Mouse (Mus musculus) midbrain, postnatal 0 days (tissue): ENCODE data around the gene Zfpm1. TPM values are rescaled to one million over a fixed set of nuclear protein-coding genes. Genes with fewer than 3 reads are reported as not detected.

Source experiments
- ATAC-seq: fragments of 200-750 bp; cut with Nextera tagmentation; 2 replicates; pipeline ENCODE4 v1.8.0; 2017; ENCODE audit warnings: moderate number of reproducible peaks, mild to moderate bottlenecking, moderate TSS enrichment, moderate library complexity; ENCODE audit not compliant: low FRiP score
- DNase-seq: peaks from one replicate; pipeline ENCODE4 v3.0.0-alpha.2; 2015; ENCODE audit warnings: low spot score
- H3K27ac ChIP-seq: fragments of 300-500 bp; sonication (generic); 2 replicates; pipeline ENCODE4 v1.5.1; 2014; ENCODE audit warnings: low read depth, mild to moderate bottlenecking, low read length, mixed read lengths
- H3K27me3 ChIP-seq: fragments of 300-500 bp; sonication (generic); 2 replicates; pipeline ENCODE4 v1.6.1; 2014; ENCODE audit warnings: low read length, control low read depth, mixed read lengths; ENCODE audit not compliant: insufficient read depth
- H3K36me3 ChIP-seq: fragments of 300-500 bp; sonication (generic); 2 replicates; pipeline ENCODE4 v1.6.1; 2014; ENCODE audit warnings: low read length, control low read depth, mixed read lengths; ENCODE audit not compliant: insufficient read depth
- H3K4me1 ChIP-seq: fragments of 300-500 bp; sonication (generic); 2 replicates; pipeline ENCODE4 v1.6.1; 2014; ENCODE audit warnings: mild to moderate bottlenecking, control low read depth, antibody characterized with exemption, low read length, mixed read lengths; ENCODE audit not compliant: insufficient read depth
- H3K4me2 ChIP-seq: fragments of 300-500 bp; sonication (generic); 2 replicates; pipeline ENCODE4 v1.6.1; 2014; ENCODE audit warnings: low read depth, mild to moderate bottlenecking, low read length, mixed read lengths; ENCODE audit not compliant: poor library complexity, severe bottlenecking
- H3K4me3 ChIP-seq: fragments of 300-500 bp; sonication (generic); 2 replicates; pipeline ENCODE4 v1.5.1; 2014; ENCODE audit warnings: low read depth, mild to moderate bottlenecking, low read length, moderate library complexity
- H3K9ac ChIP-seq: fragments of 300-500 bp; sonication (generic); replicated peaks from 2 replicates; pipeline ENCODE4 v1.6.1; 2014; ENCODE audit warnings: mild to moderate bottlenecking, low read length, moderate library complexity, mixed read lengths; ENCODE audit not compliant: poor library complexity, severe bottlenecking
- H3K9me3 ChIP-seq: fragments of 300-500 bp; sonication (generic); 2 replicates; pipeline ENCODE4 v1.6.1; 2016; ENCODE audit warnings: low read length, control low read depth
- CTCF ChIP-seq: IDR thresholded peaks from 2 replicates; pipeline ENCODE4 v1.5.1; 2016; ENCODE audit warnings: antibody characterized with exemption, mild to moderate bottlenecking
- WGBS: fragments of 180-500 bp; shearing (Covaris S2); extraction: QIAGEN DNeasy Blood & Tissue Kit; methylation state at CpG from one replicate; pipeline ENCODE4 v1.1.7; 2014; 5-methylcytosine and 5-hydroxymethylcytosine counted together
- polyA plus RNA-seq: library from polyadenylated mRNA; unstranded; fragments of >200 nt; fragmentation: Nextera tagmentation; extraction: Ambion mirVana; gene quantifications from 2 replicates; pipeline ENCODE4 v1.2.1, GENCODE M21; 2015
- total RNA-seq: library from RNA; depleted of rRNA; stranded (reverse); fragments of >200 nt; gene quantifications from 2 replicates; pipeline ENCODE4 v1.2.3, GENCODE M21; 2014

The Zfpm1 gene
- total and polyA plus RNA-seq, 2 experiments from 2014 or later = 1.2 to 28.6 TPM

DNA sequence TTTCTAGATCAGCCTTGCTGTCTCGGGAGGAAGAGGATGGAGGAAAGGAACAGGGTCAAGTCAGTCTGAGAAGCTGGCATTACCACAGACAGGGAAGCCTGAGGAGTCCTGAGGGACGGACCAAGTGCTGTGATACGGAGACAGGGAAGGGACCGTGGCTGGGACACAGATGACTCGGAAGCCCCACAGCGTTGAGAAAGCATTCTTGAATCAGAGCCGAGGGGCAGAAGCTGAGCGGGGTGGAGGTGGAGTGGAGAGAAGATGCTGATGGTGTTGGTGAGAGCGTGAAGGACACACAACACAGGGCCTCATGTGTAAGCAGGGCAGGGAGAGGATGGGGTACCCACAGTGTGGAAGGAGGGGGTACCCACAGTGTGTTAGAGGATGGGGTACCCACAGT is 13.4 kb downstream of the Zfpm1 start:
- no peak for TF ChIP-seq CTCF
- no peaks in the 10 kb centered on the region for H3K4me1 ChIP-seq
- H3K9ac ChIP-seq = no peak overlapping the region
- no peak overlapping the region for H3K4me2 ChIP-seq
- no peaks in the 10 kb centered on the region for H3K27me3 ChIP-seq
- no peak for ATAC-seq
- no peak for DNase-seq
- 49% methylated on average over 9 of the region's 9 CpGs for WGBS
- H3K36me3 ChIP-seq = no peaks in the 10 kb centered on the region
- no peak overlapping the region for H3K27ac ChIP-seq
- no peak overlapping the region for H3K4me3 ChIP-seq
- no peaks in the 10 kb centered on the region for H3K9me3 ChIP-seq

DNA sequence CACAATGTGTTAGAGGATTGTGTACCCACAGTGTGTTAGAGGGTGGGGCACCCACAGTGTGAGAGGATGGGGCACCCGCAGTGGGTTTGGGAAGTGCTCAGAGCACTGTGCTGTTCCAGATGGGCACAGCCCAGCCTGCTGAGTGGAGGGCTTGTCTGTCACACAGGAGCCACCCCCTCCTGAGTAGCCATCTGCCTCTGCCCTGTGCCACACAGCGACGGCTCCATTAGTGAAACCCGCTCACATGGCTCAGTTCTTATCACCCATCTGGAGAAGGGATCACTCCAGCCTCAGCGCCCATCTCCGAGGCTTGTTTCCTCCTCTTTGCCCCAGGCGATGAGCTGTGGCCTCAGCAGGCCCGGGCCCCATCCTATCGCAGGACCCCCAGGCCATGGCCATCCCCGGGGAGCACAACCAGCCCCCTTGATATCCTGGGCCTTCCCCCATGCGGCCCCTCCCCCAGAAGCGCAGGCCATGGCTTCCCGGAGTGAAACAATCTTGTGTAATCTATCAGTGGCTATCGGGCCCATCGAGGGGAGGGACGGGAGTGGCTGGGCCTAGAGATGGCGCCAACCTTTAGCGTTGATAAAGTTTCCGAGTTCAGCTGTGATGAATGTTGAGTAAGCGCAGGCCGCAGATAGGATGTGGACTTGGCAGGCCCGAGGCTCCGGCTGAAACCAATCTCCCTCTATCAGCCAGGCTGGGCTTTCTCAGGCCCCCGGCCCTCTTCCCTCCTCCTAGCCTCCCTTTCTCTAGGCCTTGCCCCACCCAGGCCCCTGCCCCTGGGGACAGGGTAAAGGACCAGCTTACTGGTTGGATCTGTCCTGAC is 14.4 kb downstream of the Zfpm1 start:
- 0 out of 2 replicates have a peak overlapping the region, but pooled peaks have one; percentile 30 for H3K9ac ChIP-seq
- H3K27me3 ChIP-seq = no peaks in the 10 kb centered on the region
- no peak for ATAC-seq
- TF ChIP-seq CTCF = no peak
- no peaks in the 10 kb centered on the region for H3K9me3 ChIP-seq
- no peak overlapping the region for H3K4me3 ChIP-seq
- 45% methylated on average over 24 of the region's 24 CpGs for WGBS
- no peak overlapping the region for H3K4me2 ChIP-seq
- no peak overlapping the region for H3K27ac ChIP-seq
- peak; percentile 72 for DNase-seq
- no peaks in the 10 kb centered on the region for H3K36me3 ChIP-seq
- no peaks in the 10 kb centered on the region for H3K4me1 ChIP-seq

DNA sequence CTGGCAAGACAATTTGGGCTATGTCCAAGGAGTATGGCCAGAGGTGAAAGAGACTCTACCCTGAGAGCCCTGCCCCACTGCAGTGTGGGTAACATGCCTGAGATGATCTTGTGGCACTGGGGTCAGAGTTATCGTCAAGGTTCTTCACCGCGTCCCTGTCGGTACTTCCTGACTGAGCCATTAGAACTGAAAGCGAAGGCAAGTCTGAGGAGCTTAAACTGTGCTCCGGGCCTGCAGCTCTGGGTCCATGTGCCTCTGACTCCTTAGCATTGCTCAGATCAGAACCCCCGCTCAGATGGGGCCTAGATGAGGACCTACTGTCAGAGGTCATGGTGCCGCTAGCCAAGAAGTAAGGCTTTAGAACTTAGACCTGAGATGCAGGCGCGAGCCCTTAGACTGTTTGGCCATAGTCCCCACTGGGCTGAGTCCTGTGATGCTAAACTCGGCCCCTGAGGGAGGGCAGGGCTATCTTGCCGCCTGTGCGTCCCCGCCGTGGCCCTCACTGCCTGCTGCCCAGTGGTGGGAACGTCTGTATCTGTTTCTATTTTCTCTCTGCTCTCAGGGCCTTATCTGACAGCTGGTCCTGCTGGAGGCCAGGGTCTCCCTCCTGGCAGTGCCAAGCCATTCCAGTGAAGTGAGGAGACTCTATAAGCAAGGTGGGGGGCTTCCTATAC is 17.8 kb downstream of the Zfpm1 start:
- no peaks in the 10 kb centered on the region for H3K4me1 ChIP-seq
- no peak overlapping the region for H3K4me3 ChIP-seq
- WGBS = 70% methylated on average over 16 of the region's 16 CpGs
- no peak overlapping the region for H3K9ac ChIP-seq
- no peaks in the 10 kb centered on the region for H3K27me3 ChIP-seq
- no peak overlapping the region for H3K27ac ChIP-seq
- no peak for TF ChIP-seq CTCF
- ATAC-seq = no peak
- no peaks in the 10 kb centered on the region for H3K36me3 ChIP-seq
- no peaks in the 10 kb centered on the region for H3K9me3 ChIP-seq
- no peak overlapping the region for H3K4me2 ChIP-seq
- DNase-seq = no peak

DNA sequence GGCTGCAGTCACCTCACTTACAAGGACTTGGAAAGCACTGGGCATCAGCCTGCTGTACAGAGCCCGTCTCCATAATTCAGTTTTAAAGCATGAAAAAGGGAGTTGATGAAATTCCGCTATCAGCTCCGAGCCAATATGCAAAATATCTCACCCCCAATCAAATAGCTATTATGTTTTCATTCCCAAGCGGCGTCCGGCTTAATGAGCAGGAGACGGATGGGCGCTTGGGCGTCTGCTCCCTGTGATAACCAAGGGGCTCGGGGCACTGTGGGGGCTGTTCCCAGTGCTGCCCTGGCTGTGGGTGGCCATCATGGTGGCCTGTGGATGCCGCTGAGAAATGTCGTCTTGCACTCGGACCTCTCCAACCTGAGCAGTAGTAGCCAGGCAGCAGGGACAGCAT is 19.1 kb downstream of the Zfpm1 start:
- Histone ChIP-seq H3K4me1 (no peaks in the 10 kb centered on the region), H3K9ac (no peak overlapping the region), H3K36me3 (no peaks in the 10 kb centered on the region), H3K9me3 (no peaks in the 10 kb centered on the region), H3K4me2 (no peak overlapping the region), H3K27ac (no peak overlapping the region), H3K4me3 (no peak overlapping the region), H3K27me3 (no peaks in the 10 kb centered on the region)
- DNase-seq (no peak), ATAC-seq (no peak)
- WGBS = 60% methylated on average over 13 of the region's 13 CpGs
- TF ChIP-seq CTCF = no peak

DNA sequence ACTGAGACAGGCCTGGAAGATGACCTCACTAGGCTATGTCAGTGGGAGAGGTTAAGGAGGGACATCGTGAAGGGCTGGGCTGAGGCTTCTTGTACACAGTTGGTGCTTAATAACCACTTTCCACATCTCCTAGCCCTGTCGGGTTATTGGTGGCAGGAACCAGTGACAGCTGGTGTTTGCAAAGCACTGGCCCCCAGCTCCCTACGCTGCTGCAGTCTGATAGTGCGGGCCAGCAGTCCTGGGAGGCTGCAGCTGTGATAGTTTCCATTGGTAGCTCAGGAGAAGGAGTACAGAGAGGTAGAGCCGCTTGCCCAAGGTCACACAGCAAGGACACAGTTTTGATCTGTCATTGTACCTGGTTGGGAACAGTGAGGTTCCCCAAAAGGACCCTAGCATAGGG is 19.9 kb downstream of the Zfpm1 start:
- no peak overlapping the region for H3K4me3 ChIP-seq
- no peak overlapping the region for H3K27ac ChIP-seq
- no peaks in the 10 kb centered on the region for H3K36me3 ChIP-seq
- 0 out of 2 replicates have a peak overlapping the region, but pooled peaks have one; percentile 24 for H3K9ac ChIP-seq
- H3K4me2 ChIP-seq = no peak overlapping the region
- no peak for ATAC-seq
- H3K27me3 ChIP-seq = no peaks in the 10 kb centered on the region
- no peaks in the 10 kb centered on the region for H3K4me1 ChIP-seq
- WGBS = 81% methylated on average over 5 of the region's 5 CpGs
- DNase-seq = no peak
- TF ChIP-seq CTCF = no peak
- no peaks in the 10 kb centered on the region for H3K9me3 ChIP-seq

DNA sequence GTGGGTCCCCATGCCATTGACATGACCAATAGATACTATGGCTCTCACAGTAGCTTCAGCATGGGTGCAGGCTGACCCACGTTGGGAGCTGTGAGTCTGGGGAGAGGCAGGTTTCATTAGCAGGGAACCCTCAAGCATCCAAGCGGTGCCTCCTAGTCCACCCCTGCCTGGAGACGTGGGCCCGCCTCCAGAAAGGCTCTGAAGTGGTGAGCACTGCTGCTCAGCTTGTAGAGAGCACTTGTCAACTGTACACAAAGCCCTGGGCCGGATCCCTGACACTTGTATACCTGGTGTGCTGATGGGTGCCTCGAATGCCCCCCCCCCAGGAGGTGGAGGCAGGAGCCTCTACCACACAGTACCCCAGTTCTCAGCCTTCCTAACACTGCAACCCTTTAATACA is 21.5 kb downstream of the Zfpm1 start:
- H3K9me3 ChIP-seq = no peaks in the 10 kb centered on the region
- no peak overlapping the region for H3K4me3 ChIP-seq
- DNase-seq (no peak), ATAC-seq (no peak)
- WGBS = 72% methylated on average over 6 of the region's 6 CpGs
- no peaks in the 10 kb centered on the region for H3K4me1 ChIP-seq
- H3K9ac ChIP-seq = no peak overlapping the region
- TF ChIP-seq CTCF = no peak
- no peak overlapping the region for H3K27ac ChIP-seq
- no peaks in the 10 kb centered on the region for H3K36me3 ChIP-seq
- H3K4me2 ChIP-seq = no peak overlapping the region
- no peaks in the 10 kb centered on the region for H3K27me3 ChIP-seq
